Comparison of ENCODE assay signal across 7 mouse cellular contexts in the genomic region with DNA sequence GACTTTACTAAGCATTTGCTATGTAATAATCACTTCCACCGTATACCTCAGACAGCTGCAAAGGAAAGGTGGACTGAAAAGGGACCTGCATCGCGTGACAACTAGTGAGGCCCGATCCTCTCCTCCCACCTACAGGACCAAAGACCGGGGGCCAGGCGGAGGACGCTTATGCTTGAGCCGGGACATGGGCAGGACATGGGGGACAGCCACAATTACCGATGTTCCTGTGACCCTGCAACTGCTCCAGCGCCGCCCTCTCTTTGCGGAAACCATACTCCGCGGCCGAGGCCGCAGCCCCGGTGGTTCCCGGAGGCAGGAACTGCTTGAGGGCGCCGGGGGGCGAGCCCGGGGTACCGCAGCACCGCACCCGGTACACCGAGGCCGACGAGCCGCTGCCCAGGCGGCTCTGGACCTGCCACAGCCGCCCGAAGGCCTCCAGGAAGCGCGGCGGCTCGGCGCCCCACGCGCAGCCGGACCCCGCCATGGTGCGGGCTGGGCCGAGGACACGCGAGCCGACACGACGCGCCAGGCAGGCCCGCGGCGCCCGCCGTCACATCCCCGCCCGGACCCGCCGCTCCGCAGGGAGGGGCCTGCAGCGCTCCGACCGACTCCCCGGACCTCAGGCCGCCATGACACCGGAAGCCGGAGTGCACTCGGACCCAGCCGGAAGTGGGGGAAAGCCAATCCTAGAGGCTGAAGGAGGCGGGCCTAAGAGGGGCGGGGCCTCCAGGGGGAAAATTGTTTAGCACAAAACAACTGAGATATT. TPM values are rescaled to one million over a fixed set of nuclear protein-coding genes. Genes with fewer than 3 reads are reported as not detected.
DNase-seq lines count a peak whose midpoint lies in the region; ATAC-seq lines count a peak whose summit lies in the region.

Uhmk1 (minus strand) TSS at position 641 of the 766 bp plus-strand sequence.

- H3K27me3 ChIP-seq in embryonic facial prominence, embryonic 12.5 days = no peaks in the 10 kb centered on the region
- H3K27me3 ChIP-seq in limb, embryonic 13.5 days = no peaks in the 10 kb centered on the region
- H3K27me3 ChIP-seq in midbrain, embryonic 16.5 days (ENCODE audit: control insufficient read depth, insufficient read depth, low read depth, low read length) = peaks cover 2% of the 10 kb centered on the region; the same call in 1 of the 2 replicates

- peak within 1 kb of the TSS; percentile 73 for H3K4me2 ChIP-seq in embryonic facial prominence, embryonic 12.5 days (replicated peaks)
- H3K4me2 ChIP-seq in limb, embryonic 13.5 days (replicated peaks) = peak within 1 kb of the TSS; percentile 80
- peak within 1 kb of the TSS; percentile 86 for H3K4me2 ChIP-seq in midbrain, embryonic 16.5 days (ENCODE audit: low read length)

- peak; percentile 90 for DNase-seq in adrenal gland, postnatal 25 days
- peak; percentile 94 to 95 for DNase-seq in heart, adult 18-20 months
- peak; percentile 88 to 91 for DNase-seq in kidney, adult 8-10 months
- DNase-seq in spleen, postnatal 10 days (ENCODE audit: low spot score in 2 of 2) = peak; percentile 80 to 94

- no peaks in the 10 kb centered on the region for H3K9me3 ChIP-seq in embryonic facial prominence, embryonic 12.5 days
- no peaks in the 10 kb centered on the region for H3K9me3 ChIP-seq in limb, embryonic 13.5 days
- H3K9me3 ChIP-seq in midbrain, embryonic 16.5 days (replicated peaks; ENCODE audit: control insufficient read depth, low read length, poor library complexity, severe bottlenecking) = no peaks in the 10 kb centered on the region

- H3K4me1 ChIP-seq in embryonic facial prominence, embryonic 12.5 days = peaks cover 8% of the 10 kb centered on the region; the same call in 1 of the 2 replicates
- H3K4me1 ChIP-seq in limb, embryonic 13.5 days = peaks cover 4% of the 10 kb centered on the region
- H3K4me1 ChIP-seq in midbrain, embryonic 16.5 days (ENCODE audit: control insufficient read depth, insufficient read depth, low read length) = peaks cover 9% of the 10 kb centered on the region

- H3K4me3 ChIP-seq in embryonic facial prominence, embryonic 12.5 days = peak within 1 kb of the TSS; percentile 98
- peak within 1 kb of the TSS; percentile 77 for H3K4me3 ChIP-seq in limb, embryonic 13.5 days
- peak within 1 kb of the TSS; percentile 88 for H3K4me3 ChIP-seq in midbrain, embryonic 16.5 days (ENCODE audit: low read depth, low read length)

- peak within 1 kb of the TSS; percentile 98 for H3K9ac ChIP-seq in embryonic facial prominence, embryonic 12.5 days
- H3K9ac ChIP-seq in limb, embryonic 13.5 days = peak within 1 kb of the TSS; percentile 96
- peak within 1 kb of the TSS; percentile 91 for H3K9ac ChIP-seq in midbrain, embryonic 16.5 days (ENCODE audit: low read depth, low read length)

- peak; percentile 97 for ATAC-seq in embryonic facial prominence, embryonic 12.5 days (ENCODE audit: insufficient number of reproducible peaks, insufficient read depth, low FRiP score, low TSS enrichment)
- ATAC-seq in limb, embryonic 13.5 days (ENCODE audit: low FRiP score, low read depth) = peak; percentile 99
- peak; percentile 99 for ATAC-seq in midbrain, embryonic 16.5 days

- H3K36me3 ChIP-seq in embryonic facial prominence, embryonic 12.5 days = peaks cover 19% of the 10 kb centered on the region; the same call in 1 of the 2 replicates
- peaks cover 23% of the 10 kb centered on the region for H3K36me3 ChIP-seq in limb, embryonic 13.5 days
- H3K36me3 ChIP-seq in midbrain, embryonic 16.5 days (ENCODE audit: control insufficient read depth, insufficient read depth, low read length) = peaks cover 10% of the 10 kb centered on the region

- H3K27ac ChIP-seq in embryonic facial prominence, embryonic 12.5 days = peak within 1 kb of the TSS; percentile 80
- peak within 1 kb of the TSS; percentile 72; the same call in 1 of the 2 replicates for H3K27ac ChIP-seq in limb, embryonic 13.5 days
- peak within 1 kb of the TSS; percentile 81 for H3K27ac ChIP-seq in midbrain, embryonic 16.5 days (ENCODE audit: low read length)

- WGBS in embryonic facial prominence, embryonic 12.5 days = under 1% methylated on average over 70 of the region's 70 CpGs
- under 1% methylated on average over 59 of the region's 70 CpGs for WGBS in limb, embryonic 13.5 days
- WGBS in midbrain, embryonic 16.5 days = under 1% methylated on average over 51 of the region's 70 CpGs

RNA-seq across cellular contexts. Expression of gene Uhmk1, which starts in this region (rescaled TPM):
- total RNA-seq in adrenal gland, postnatal 25 days (2021) = 65.0 and 68.4 TPM in 2 replicates
- polyA plus RNA-seq in embryonic facial prominence, embryonic 12.5 days (2016; fragmentation: Nextera tagmentation; extraction: Ambion mirVana) = 8.8 and 9.7 TPM in 2 replicates
- 10 to 100 TPM; 25.5 to 26.0 TPM for total RNA-seq in heart, adult 18-20 months (2021)
- 5.6 and 5.8 TPM in 2 replicates for polyA plus RNA-seq in limb, embryonic 13.5 days (2015; fragmentation: Nextera tagmentation; extraction: Ambion mirVana)
- 9.6 and 9.7 TPM in 2 replicates for polyA plus RNA-seq in midbrain, embryonic 16.5 days (2015; fragmentation: Nextera tagmentation; extraction: Ambion mirVana)

Comparison
In these comparisons a context has a peak if more than half of its experiments do, and no peak if none do; other contexts are left out.
1. Peak in every context shown above with its lines: DNase-seq, ATAC-seq, H3K4me3 ChIP-seq and H3K27ac ChIP-seq.